Mouse (Mus musculus): ENCODE results near the gene Spata31d1b.
"Not testable (repeated sequence)": the region's sequence is repeated elsewhere in the genome, so short reads cannot be mapped to it uniquely, and the experiment has no call there.

The Spata31d1b gene

GRCm38 (mm10) chr13:59711984-59712383 lies at the start of gene Spata31d1b:
Gene Spata31d1b, plus strand, starts transcription at chr13:59712284.
- not testable (repeated sequence) for DNase-seq

GRCm38 (mm10) chr13:59663939-59664712 lies 48.0 kb upstream of the Spata31d1b start:
- DNase-seq, result no peak

- no peak for DNase-seq
These were observed 44.3 kb upstream of the Spata31d1b start for GRCm38 (mm10) chr13:59667763-59668162.

GRCm38 (mm10) chr13:59668501-59669093 lies 43.5 kb upstream of the Spata31d1b start:
- peak; percentile 98 for DNase-seq

- no peak for DNase-seq
These were observed 42.1 kb upstream of the Spata31d1b start for GRCm38 (mm10) chr13:59669946-59670345.

GRCm38 (mm10) chr13:59671521-59671920 lies 40.6 kb upstream of the Spata31d1b start:
- no peak for DNase-seq

- no peak for DNase-seq
These were observed 39.8 kb upstream of the Spata31d1b start for GRCm38 (mm10) chr13:59672248-59672647.

GRCm38 (mm10) chr13:59673597-59673996 lies 38.5 kb upstream of the Spata31d1b start:
- DNase-seq, result no peak

- no peak for DNase-seq
These were observed 37.9 kb upstream of the Spata31d1b start for GRCm38 (mm10) chr13:59674215-59674614.

GRCm38 (mm10) chr13:59674761-59675150 lies 37.3 kb upstream of the Spata31d1b start:
- no peak for DNase-seq

- DNase-seq, result peak; percentile 97
These were observed 36.7 kb upstream of the Spata31d1b start, which contains the start of gene Golm1 for GRCm38 (mm10) chr13:59675151-59676011. Gene Golm1, minus strand, starts transcription at chr13:59675811.

- DNase-seq, result no peak
These were observed 35.5 kb upstream of the Spata31d1b start for GRCm38 (mm10) chr13:59676316-59677229.

- DNase-seq, result no peak
These were observed 32.8 kb upstream of the Spata31d1b start for GRCm38 (mm10) chr13:59679306-59679705.

- DNase-seq, result no peak
These were observed 32.2 kb upstream of the Spata31d1b start for GRCm38 (mm10) chr13:59679908-59680307.

- no peak for DNase-seq
These were observed 29.5 kb upstream of the Spata31d1b start for GRCm38 (mm10) chr13:59682629-59683028.

GRCm38 (mm10) chr13:59685236-59685635 lies 26.8 kb upstream of the Spata31d1b start:
- DNase-seq, result no peak

- peak; percentile 94 for DNase-seq
These were observed 23.7 kb upstream of the Spata31d1b start for GRCm38 (mm10) chr13:59688338-59688770.

- DNase-seq, result no peak
These were observed 22.8 kb upstream of the Spata31d1b start for GRCm38 (mm10) chr13:59689313-59689712.

- no peak for DNase-seq
These were observed 22.2 kb upstream of the Spata31d1b start for GRCm38 (mm10) chr13:59689843-59690242.

GRCm38 (mm10) chr13:59690576-59690975 lies 21.5 kb upstream of the Spata31d1b start:
- DNase-seq, result no peak

- no peak for DNase-seq
These were observed 20.6 kb upstream of the Spata31d1b start for GRCm38 (mm10) chr13:59691478-59691877.

GRCm38 (mm10) chr13:59694008-59694407 lies 18.1 kb upstream of the Spata31d1b start, which contains the start of gene 4921517D22Rik:
Gene 4921517D22Rik, minus strand, starts transcription at chr13:59694108.
- no peak for DNase-seq
